Mouse (Mus musculus) megakaryocyte, adult 5-6 weeks (primary cell): ENCODE results near the gene Fcgbp. TPM values are rescaled to one million over a fixed set of nuclear protein-coding genes. Genes with fewer than 3 reads are reported as not detected.
A peak's percentile ranks its signal among the peaks of the same experiment; 100 is the strongest.
"Not testable (repeated sequence)": the region's sequence is repeated elsewhere in the genome, so short reads cannot be mapped to it uniquely, and the experiment has no call there.

ENCODE experiments used
- ATAC-seq: 2 replicates; pipeline ENCODE4 v1.8.0; 2016; ENCODE audit warnings: mild to moderate bottlenecking, inconsistent platforms; ENCODE audit not compliant: poor library complexity, severe bottlenecking
- total RNA-seq, 2 experiments: library from RNA; stranded (forward) in 1 of 2; stranded (reverse) in 1 of 2; fragments of 153-499, 151-499 nt in 1 of 2; fragments of 221-1000, 200-1000 nt in 1 of 2; gene quantifications; 2 replicates each; pipeline versions ENCODE4 v1.2.3 to v1.2.4; 2015 to 2017

Fcgbp gene
- total RNA-seq, 2 experiments from 2014 or later: not detected

DNA sequence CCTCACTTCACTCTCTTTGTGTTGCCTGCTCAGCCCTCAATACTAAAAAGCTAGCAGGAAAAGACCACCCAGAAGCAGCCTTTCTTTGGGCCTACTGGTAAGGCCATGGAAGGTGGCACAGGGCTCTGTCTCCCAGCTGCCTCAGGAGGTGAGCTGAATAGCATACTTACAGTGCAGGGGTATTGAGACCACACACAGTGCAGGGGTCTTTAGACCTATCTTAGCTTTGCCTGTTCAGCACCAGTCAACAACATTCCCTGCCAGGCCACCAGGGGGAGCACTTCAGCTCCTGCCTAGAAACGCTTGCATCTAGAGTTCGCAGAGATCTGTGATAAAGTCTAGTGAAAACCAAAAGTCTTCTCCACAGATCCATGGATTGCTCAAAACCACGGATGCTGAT is 77.2 kb downstream of the Fcgbp start:
- ATAC-seq: peak; percentile 59

- ATAC-seq: no peak
Measured at GRCm38 (mm10) chr7:28149841-28150240, 78.8 kb downstream of the Fcgbp start.

DNA sequence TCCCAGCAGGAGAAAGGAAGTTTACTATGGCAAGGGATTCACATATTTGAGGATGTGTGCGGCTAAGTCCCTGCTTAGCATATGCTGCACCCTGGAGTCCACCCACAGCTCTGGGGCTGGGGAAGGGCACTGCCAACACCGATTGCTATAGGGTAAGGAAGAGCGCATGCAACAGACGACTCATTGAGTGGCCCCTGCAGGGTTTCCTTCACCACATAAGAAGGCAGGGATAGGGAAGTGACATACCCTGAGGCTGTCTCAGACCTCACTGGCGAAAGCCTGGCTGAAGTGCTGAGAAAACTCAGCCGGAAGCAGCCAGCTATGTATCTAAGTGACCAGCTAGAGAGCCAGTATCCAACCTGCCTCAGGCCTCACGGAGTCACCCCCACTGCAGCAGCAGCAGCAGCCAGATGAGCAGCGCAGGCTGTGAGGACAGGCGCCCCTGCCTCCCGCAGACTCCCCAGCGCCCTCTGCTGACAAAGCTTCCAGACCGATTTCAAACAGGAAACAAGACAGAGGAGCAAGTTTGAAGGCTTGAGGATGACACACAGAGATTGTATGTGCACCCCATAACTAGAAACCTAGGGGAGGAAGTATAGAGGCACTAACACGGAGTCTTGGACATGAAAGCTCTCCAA is 80.7 kb downstream of the Fcgbp start:
- ATAC-seq: peak; percentile 60

GRCm38 (mm10) chr7:28153595-28153994 is 82.6 kb downstream of the Fcgbp start:
- not testable (repeated sequence) for ATAC-seq

- ATAC-seq: no peak
Measured at GRCm38 (mm10) chr7:28159292-28159691, 88.3 kb downstream of the Fcgbp start.

DNA sequence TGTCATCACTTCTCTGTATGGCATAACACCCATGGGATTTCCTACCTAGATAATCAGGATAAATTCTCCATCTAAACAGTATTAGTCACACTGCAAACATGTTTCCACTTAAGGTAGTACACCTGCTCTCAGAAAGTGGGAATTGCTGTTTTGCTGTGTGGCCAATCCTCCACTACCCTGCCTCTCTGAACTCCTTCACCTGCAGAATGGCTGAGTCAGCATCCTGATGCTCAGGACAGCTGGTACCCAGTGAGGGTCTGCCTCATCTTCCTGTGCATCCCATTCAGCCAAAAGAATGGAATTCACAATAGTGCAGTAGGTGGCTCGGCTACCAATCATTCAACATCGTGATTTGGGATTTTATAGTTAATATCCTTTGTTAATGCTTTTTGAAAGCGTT is 88.9 kb downstream of the Fcgbp start:
- ATAC-seq: no peak

- ATAC-seq: no peak
Measured at GRCm38 (mm10) chr7:28161163-28161749, 90.2 kb downstream of the Fcgbp start.

- no peak for ATAC-seq
Measured at GRCm38 (mm10) chr7:28165406-28165805, 94.4 kb downstream of the Fcgbp start.

- ATAC-seq: peak; percentile 73
Measured at GRCm38 (mm10) chr7:28168320-28169115, 97.5 kb downstream of the Fcgbp start.

- peak; percentile 89 for ATAC-seq
Measured at GRCm38 (mm10) chr7:28169489-28170422, 98.7 kb downstream of the Fcgbp start, which contains the start of gene Fbl. TSS of gene Fbl (plus strand) at chr7:28169710.

Other genes with a start within 250 kb of the Fcgbp start
- gene Zfp59, start 232.6 kb upstream of the Fcgbp start, total RNA-seq (2015): 2.3 and 3.7 TPM in 2 replicates
- 2.3 and 3.7 TPM in 2 replicates for gene Zfp59, start 232.6 kb upstream of the Fcgbp start, total RNA-seq (2017)
- 5.4 and 5.8 TPM in 2 replicates for gene Zfp607a, start 213.7 kb upstream of the Fcgbp start, total RNA-seq (2015)
- gene Zfp607a, start 213.7 kb upstream of the Fcgbp start, total RNA-seq (2017): 9.0 and 10.0 TPM in 2 replicates
- 4.1 and 4.6 TPM in 2 replicates for gene Zfp974, start 141.8 kb upstream of the Fcgbp start, total RNA-seq (2015)
- gene Zfp974, start 141.8 kb upstream of the Fcgbp start, total RNA-seq (2017): 4.2 and 5.8 TPM in 2 replicates
- gene Zfp780b, start 92.1 kb upstream of the Fcgbp start, total RNA-seq (2015): 13.1 and 15.9 TPM in 2 replicates
- 10.6 and 14.1 TPM in 2 replicates for gene Zfp780b, start 92.1 kb upstream of the Fcgbp start, total RNA-seq (2017)
- 2.5 and 2.7 TPM in 2 replicates for gene Zfp850, start 57.1 kb upstream of the Fcgbp start, total RNA-seq (2015)
- gene Zfp850, start 57.1 kb upstream of the Fcgbp start, total RNA-seq (2017): 2.8 and 4.5 TPM in 2 replicates
- 103 and 114 TPM in 2 replicates for gene Psmc4, start 21.1 kb upstream of the Fcgbp start, total RNA-seq (2015)
- gene Psmc4, start 21.1 kb upstream of the Fcgbp start, total RNA-seq (2017): 107 and 110 TPM in 2 replicates
- not detected in 2 replicates for gene 9530053A07Rik, start 58.2 kb downstream of the Fcgbp start, total RNA-seq (2015)
- gene 9530053A07Rik, start 58.2 kb downstream of the Fcgbp start, total RNA-seq (2017): 0.04 TPM in 1 of 2 replicates, not detected in the other
- 75.0 and 75.5 TPM in 2 replicates for gene Fbl, start 98.5 kb downstream of the Fcgbp start, total RNA-seq (2015)
- 85.1 and 88.7 TPM in 2 replicates for gene Fbl, start 98.5 kb downstream of the Fcgbp start, total RNA-seq (2017)
- 3.0 and 3.5 TPM in 2 replicates for gene Dyrk1b, start 108.2 kb downstream of the Fcgbp start, total RNA-seq (2015)
- 2.7 and 5.3 TPM in 2 replicates for gene Dyrk1b, start 108.2 kb downstream of the Fcgbp start, total RNA-seq (2017)
- gene Eid2, start 196.6 kb downstream of the Fcgbp start, total RNA-seq (2015): 0.68 and 1.1 TPM in 2 replicates
- gene Eid2, start 196.6 kb downstream of the Fcgbp start, total RNA-seq (2017): 0.40 and 0.57 TPM in 2 replicates
- gene Eid2b, start 206.5 kb downstream of the Fcgbp start, total RNA-seq (2015): 3.6 and 5.8 TPM in 2 replicates
- gene Eid2b, start 206.5 kb downstream of the Fcgbp start, total RNA-seq (2017): 2.9 and 3.0 TPM in 2 replicates
- gene Selenov, start 219.9 kb downstream of the Fcgbp start, total RNA-seq (2015): not detected in 2 replicates
- gene Selenov, start 219.9 kb downstream of the Fcgbp start, total RNA-seq (2017): not detected in 2 replicates
- gene Dll3, start 231.0 kb downstream of the Fcgbp start, total RNA-seq (2015): not detected in 2 replicates
- not detected in 2 replicates for gene Dll3, start 231.0 kb downstream of the Fcgbp start, total RNA-seq (2017)
- 19.5 and 26.2 TPM in 2 replicates for gene Timm50, start 240.8 kb downstream of the Fcgbp start, total RNA-seq (2015)
- gene Timm50, start 240.8 kb downstream of the Fcgbp start, total RNA-seq (2017): 19.7 and 22.1 TPM in 2 replicates